Mouse (Mus musculus) erythroblast, embryonic 14.5 days (primary cell): ENCODE measurements at regions not wholly inside any gene's neighbourhood (a gene's known extent, or its start where the extent isn't known, plus 50 kb on each side); places are given as distances from the start of the nearest gene placed in this dataset.

ENCODE experiments used
- H3K27me3 ChIP-seq: 2 replicates; pipeline ENCODE4 v1.6.1; 2012; ENCODE audit warnings: inconsistent platforms; ENCODE audit not compliant: control insufficient read depth
- H3K36me3 ChIP-seq: 2 replicates; pipeline ENCODE4 v1.6.1; 2012; ENCODE audit warnings: mild to moderate bottlenecking, inconsistent platforms; ENCODE audit not compliant: control insufficient read depth
- H3K4me1 ChIP-seq: 2 replicates; pipeline ENCODE4 v1.6.1; 2012; ENCODE audit warnings: inconsistent platforms; ENCODE audit not compliant: control insufficient read depth
- H3K4me3 ChIP-seq: replicated peaks from 2 replicates; pipeline ENCODE3; 2012; ENCODE audit warnings: moderate library complexity, mild to moderate bottlenecking, inconsistent platforms
- H3K9me3 ChIP-seq: 2 replicates; pipeline ENCODE4 v1.6.1; 2012; ENCODE audit warnings: low read length, inconsistent platforms, mixed read lengths; ENCODE audit not compliant: control insufficient read depth
- GATA1 ChIP-seq: IDR thresholded peaks from 2 replicates; pipeline ENCODE4 v1.6.1; 2012; ENCODE audit warnings: low read length, inconsistent platforms, mixed read lengths
- TAL1 ChIP-seq: IDR thresholded peaks from 3 replicates; pipeline ENCODE4 v1.6.1; 2012; ENCODE audit warnings: low read length, inconsistent platforms, mixed read lengths

- TF ChIP-seq GATA1 (no peak), TAL1 (no peak)
- no peaks in the 10 kb centered on the region for H3K4me1 ChIP-seq
- no peaks in the 10 kb centered on the region for H3K36me3 ChIP-seq
- H3K27me3 ChIP-seq = no peaks in the 10 kb centered on the region
- no peak overlapping the region for H3K4me3 ChIP-seq
- no peaks in the 10 kb centered on the region for H3K9me3 ChIP-seq
Measured at GRCm38 (mm10) chr1:185574978-185575377, 120.3 kb downstream of the Slc30a10 start.

DNA sequence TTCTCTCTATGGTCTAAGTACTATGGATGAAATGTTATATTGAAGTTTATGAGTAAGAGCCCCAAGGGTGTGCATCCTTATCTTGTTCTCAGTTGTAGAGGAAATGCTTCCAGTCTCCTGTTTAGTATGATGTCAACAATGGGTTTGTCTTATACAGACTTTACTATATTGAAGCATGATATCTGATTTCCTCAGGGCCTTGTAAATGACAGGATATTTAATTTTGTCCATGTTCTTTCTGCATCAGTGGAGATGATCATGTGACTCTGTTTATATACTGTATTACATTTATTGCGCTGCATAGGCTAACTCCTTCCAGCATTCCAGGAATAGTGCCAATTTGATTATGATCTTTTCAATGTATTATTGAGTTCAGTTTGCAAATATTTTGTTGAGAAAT is 125.2 kb downstream of the Slc30a10 start:
- Histone ChIP-seq H3K4me3 (no peak overlapping the region), H3K27me3 (no peaks in the 10 kb centered on the region), H3K4me1 (no peaks in the 10 kb centered on the region), H3K36me3 (no peaks in the 10 kb centered on the region), H3K9me3 (peaks cover 3% of the 10 kb centered on the region; the same call in 1 of the 2 replicates)
- no peak for TF ChIP-seq GATA1
- no peak for TF ChIP-seq TAL1

DNA sequence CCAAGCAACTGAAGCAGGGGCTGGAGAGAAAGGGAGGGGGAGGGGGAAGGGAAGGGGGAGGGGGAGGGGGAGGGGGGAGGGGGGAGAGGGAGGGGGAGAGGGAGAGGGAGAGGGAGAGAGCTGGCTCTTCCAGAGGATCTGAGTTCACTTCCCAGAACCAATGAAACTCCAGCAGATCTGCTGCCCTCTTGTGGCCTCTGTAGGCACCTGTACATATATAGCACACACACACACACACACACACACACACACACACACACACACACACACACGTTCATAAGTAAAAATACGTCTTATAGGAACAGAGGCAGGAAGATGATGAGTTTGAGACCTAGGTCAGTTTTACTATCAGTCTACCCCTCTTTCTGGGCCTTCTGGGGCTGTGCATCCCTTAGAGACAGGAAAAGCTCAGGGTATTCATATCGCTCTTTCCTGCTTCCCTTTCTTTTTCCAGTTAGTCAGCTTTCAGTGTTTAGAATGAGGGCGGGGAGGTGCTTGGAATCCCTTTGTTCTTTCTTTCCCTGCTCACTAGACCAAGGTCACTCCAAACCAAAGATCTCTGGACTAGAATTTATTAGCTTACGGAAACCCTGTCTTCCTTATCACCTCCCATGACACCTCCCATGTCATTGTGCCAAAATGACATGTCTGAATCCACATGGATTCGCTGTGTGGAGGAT is 130.7 kb downstream of the Slc30a10 start:
- no peaks in the 10 kb centered on the region for H3K27me3 ChIP-seq
- H3K9me3 ChIP-seq = peaks cover 7% of the 10 kb centered on the region; the same call in 1 of the 2 replicates
- H3K36me3 ChIP-seq = no peaks in the 10 kb centered on the region
- H3K4me3 ChIP-seq = no peak overlapping the region
- no peaks in the 10 kb centered on the region for H3K4me1 ChIP-seq
- TF ChIP-seq GATA1 (no peak), TAL1 (no peak)

DNA sequence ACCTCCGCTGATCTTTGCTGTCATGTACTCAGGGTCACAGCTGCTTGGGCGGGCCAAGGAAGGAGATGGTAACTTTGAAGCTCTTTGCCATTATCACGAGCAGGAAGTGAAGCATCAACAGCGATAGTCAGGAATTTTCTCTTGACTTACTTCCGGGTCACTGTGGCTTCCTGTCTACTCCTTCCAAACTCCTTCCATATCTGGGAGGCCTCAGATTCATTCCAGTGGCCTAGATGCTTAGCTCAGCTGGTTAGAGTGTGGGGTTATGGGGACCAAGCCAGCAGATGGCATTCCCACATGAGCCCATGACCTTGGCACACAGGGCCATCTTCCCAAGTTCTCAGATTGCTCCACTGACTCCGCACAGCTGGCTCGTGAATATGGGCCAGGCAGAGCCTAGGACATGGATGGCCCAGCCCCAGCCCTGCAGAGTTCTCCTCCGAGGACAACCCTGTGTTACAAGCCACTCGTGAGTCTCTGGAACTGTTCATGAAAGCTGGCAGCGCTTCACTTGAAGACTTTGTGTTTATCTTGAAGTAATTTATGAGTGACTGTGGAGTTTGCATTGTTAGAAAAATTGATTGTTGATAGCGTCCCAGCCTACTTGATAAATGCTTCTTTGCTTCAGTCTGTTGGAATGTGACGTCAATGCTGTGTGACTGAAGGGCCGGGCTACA is 133.2 kb downstream of the Slc30a10 start:
- Histone ChIP-seq H3K4me3 (no peak overlapping the region), H3K36me3 (no peaks in the 10 kb centered on the region), H3K9me3 (peaks cover 7% of the 10 kb centered on the region; the same call in 1 of the 2 replicates), H3K27me3 (no peaks in the 10 kb centered on the region), H3K4me1 (no peaks in the 10 kb centered on the region)
- TF ChIP-seq TAL1 = no peak
- TF ChIP-seq GATA1 = no peak

- no peaks in the 10 kb centered on the region for H3K27me3 ChIP-seq
- no peak overlapping the region for H3K4me3 ChIP-seq
- H3K36me3 ChIP-seq = no peaks in the 10 kb centered on the region
- H3K4me1 ChIP-seq = no peaks in the 10 kb centered on the region
- TF ChIP-seq TAL1 = no peak
- TF ChIP-seq GATA1 = no peak
- peaks cover 7% of the 10 kb centered on the region; the same call in 1 of the 2 replicates for H3K9me3 ChIP-seq
Measured at GRCm38 (mm10) chr1:185588348-185588719, 133.7 kb downstream of the Slc30a10 start.

GRCm38 (mm10) chr1:185596815-185597214 is 142.2 kb downstream of the Slc30a10 start:
- no peaks in the 10 kb centered on the region; the same call in 1 of the 2 replicates for H3K9me3 ChIP-seq
- no peaks in the 10 kb centered on the region for H3K4me1 ChIP-seq
- H3K27me3 ChIP-seq = no peaks in the 10 kb centered on the region
- TF ChIP-seq GATA1 (no peak), TAL1 (no peak)
- H3K36me3 ChIP-seq = no peaks in the 10 kb centered on the region
- no peak overlapping the region for H3K4me3 ChIP-seq

- H3K27me3 ChIP-seq = no peaks in the 10 kb centered on the region
- H3K9me3 ChIP-seq = no peaks in the 10 kb centered on the region; the same call in 1 of the 2 replicates
- no peak overlapping the region for H3K4me3 ChIP-seq
- no peaks in the 10 kb centered on the region for H3K4me1 ChIP-seq
- H3K36me3 ChIP-seq = no peaks in the 10 kb centered on the region
- TF ChIP-seq GATA1 = no peak
Measured at GRCm38 (mm10) chr1:185598514-185598913, 143.9 kb downstream of the Slc30a10 start.

- no peak for TF ChIP-seq TAL1
- no peak for TF ChIP-seq GATA1
Measured at GRCm38 (mm10) chr1:185601166-185601565, 146.5 kb downstream of the Slc30a10 start.

DNA sequence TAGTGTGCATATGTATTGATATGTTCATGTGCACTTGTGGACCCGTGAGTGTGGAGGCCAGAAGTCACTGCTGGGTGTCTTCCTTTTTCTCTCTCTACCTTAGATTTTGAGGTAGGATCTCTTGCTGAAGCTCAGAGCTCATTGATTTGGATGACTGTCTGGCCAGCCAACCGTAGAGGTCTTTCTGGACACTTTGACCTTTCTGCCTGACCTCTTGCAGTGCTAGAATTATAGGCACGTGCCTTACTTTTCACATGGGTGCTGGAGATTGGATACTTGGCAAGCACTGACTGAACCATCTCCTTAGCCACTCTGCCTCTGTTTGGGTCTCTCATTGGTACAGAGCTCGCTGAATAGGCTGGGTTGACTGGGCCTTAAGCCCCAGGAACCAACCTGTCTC is 151.3 kb downstream of the Slc30a10 start:
- H3K4me3 ChIP-seq = no peak overlapping the region
- no peaks in the 10 kb centered on the region for H3K27me3 ChIP-seq
- no peaks in the 10 kb centered on the region for H3K9me3 ChIP-seq
- no peaks in the 10 kb centered on the region for H3K4me1 ChIP-seq
- TF ChIP-seq TAL1 (no peak), GATA1 (no peak)
- H3K36me3 ChIP-seq = no peaks in the 10 kb centered on the region

More at GRCm38 (mm10) chr1:185601166-185601565, 146.5 kb downstream of the Slc30a10 start:
- no peaks in the 10 kb centered on the region for H3K27me3 ChIP-seq
- H3K9me3 ChIP-seq = no peaks in the 10 kb centered on the region; the same call in 1 of the 2 replicates
- no peak overlapping the region for H3K4me3 ChIP-seq
- H3K36me3 ChIP-seq = no peaks in the 10 kb centered on the region
- no peaks in the 10 kb centered on the region for H3K4me1 ChIP-seq

- no peaks in the 10 kb centered on the region for H3K9me3 ChIP-seq
- H3K36me3 ChIP-seq = no peaks in the 10 kb centered on the region
- H3K4me3 ChIP-seq = no peak overlapping the region
- H3K4me1 ChIP-seq = no peaks in the 10 kb centered on the region
- TF ChIP-seq GATA1 (no peak), TAL1 (no peak)
- no peaks in the 10 kb centered on the region for H3K27me3 ChIP-seq
Measured at GRCm38 (mm10) chr1:185607611-185608010, 153.0 kb downstream of the Slc30a10 start.
